Mouse (Mus musculus): ENCODE data around the gene Il1rapl2.
A peak's percentile ranks its signal among the peaks of the same experiment; 100 is the strongest.
"Not testable (repeated sequence)": the region's sequence is repeated elsewhere in the genome, so short reads cannot be mapped to it uniquely, and the experiment has no call there.

The Il1rapl2 gene

DNA sequence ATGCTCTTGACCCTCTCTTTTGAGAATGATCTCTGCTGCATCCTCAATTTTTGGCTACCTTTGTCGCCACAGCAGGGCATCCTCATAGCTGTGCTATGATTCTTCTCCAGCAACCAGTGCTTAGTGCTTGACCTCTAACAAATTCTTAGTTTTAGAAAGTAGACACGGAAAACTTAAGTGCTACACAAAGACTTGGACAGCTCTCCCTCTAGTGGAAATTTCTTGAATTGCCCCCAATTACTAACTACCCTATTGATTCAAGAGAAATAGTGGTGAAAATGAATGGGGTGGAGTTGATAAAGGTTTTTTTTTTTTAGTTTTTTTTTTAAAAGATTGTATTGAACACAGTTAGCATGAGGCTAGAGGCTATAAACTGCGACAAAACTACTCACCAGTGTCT lies 599.7 kb downstream of the Il1rapl2 start:
- peak; percentile 42 for DNase-seq (ENCODE audit: low read depth, low spot score)

DNA sequence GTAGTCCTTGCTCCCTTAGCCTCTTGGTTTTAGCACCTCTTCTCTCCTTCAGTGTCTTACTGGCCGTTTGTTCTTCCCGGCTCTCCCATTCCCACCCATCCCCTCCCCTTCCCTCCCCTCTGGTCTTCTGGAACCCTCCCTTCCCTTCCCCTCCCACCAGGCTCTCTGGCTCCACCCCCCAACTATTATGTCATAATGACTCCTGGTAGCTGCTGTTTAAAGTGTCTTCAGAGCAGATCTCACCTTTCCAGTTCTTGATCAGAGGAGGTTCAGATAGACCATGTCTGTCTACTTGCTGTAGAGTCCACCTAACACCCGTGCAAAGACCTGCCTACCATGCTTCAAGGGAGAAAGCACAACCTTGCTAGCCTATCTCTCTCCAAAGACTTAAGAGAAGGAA lies 639.1 kb downstream of the Il1rapl2 start, which contains the start of gene Tex13a:
TSS of gene Tex13a (minus strand) at position 101 of the 400 bp plus-strand sequence.
- no peak for DNase-seq (ENCODE audit: low read depth, low spot score)

DNA sequence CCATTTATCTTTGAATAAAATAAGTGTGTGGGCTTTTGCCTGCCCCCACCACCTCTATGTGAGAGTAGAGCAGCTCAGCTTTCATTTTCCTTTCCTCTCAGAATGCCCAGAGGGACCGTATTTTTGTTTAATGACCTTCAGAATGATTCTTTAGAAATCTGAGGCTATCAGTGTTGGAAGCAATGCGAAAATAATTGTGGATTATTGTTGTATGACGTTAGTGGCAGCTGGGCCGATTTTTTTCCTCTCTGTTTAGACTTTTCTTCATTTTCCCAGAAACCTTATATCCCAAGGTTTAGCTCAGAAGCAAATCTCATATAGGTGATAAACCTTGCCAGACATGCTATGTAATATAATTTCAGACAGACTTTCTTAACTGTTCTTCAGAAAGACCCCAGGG lies 664.2 kb downstream of the Il1rapl2 start:
- DNase-seq (ENCODE audit: low read depth, low spot score) = no peak

DNA sequence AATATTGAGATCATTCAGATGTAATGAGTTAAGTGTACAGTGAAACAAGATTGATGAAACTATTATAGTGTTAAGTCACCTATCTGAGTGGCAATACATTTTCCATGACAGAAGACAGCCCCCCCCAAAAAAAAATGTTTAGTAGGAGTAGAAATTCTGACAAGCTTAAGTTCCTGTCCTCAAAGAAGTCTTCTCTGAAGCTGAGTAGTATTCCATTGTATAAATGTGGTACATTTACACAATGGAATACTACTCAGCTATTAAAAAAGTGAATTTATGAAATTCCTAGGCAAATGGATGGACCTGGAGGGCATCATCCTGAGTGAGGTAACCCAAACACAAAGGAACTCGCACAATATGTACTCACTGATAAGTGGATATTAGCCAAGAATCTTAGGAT lies 778.3 kb downstream of the Il1rapl2 start:
- DNase-seq (ENCODE audit: low read depth, low spot score) = not testable (repeated sequence)

DNA sequence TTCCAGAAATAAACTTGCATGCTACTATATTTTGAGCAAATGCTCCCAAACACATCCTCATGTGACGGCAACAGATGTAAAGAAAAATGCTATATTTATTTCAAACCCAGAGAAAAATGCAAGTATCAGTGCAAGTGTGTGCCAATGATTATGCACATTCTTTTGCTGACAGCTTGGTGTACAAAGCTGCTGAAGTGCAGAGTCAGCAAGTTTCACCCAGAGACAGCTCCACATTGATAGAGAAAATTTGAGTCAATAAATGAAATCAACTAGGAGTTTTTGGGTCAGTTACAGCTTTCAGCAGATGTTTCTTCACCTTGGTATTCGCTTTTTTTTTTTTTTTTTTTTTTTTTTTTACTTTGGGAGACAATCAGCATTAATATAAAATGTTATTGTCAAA lies 863.4 kb downstream of the Il1rapl2 start:
- DNase-seq (ENCODE audit: low read depth, low spot score) = no peak

DNA sequence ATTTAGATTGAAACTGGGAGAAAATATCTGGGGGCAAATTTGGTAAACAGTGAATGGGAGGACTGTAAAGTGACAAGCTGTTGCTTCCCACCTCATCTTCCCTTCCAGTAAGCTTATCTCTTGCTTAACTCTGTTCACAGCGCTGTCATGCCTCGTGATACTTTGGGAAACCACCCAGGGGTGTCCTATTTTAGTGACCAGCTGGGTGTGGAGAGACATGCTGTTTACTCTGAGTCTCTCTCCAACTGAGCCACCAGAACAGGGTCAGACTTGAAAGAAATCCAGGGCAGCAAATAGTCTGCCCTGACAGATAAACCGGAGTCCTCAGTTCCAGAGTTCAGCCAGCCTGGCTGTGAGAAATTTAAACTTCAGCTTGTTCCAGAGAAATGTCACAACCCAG lies 867.5 kb downstream of the Il1rapl2 start:
- no peak for DNase-seq (ENCODE audit: low read depth, low spot score)

DNA sequence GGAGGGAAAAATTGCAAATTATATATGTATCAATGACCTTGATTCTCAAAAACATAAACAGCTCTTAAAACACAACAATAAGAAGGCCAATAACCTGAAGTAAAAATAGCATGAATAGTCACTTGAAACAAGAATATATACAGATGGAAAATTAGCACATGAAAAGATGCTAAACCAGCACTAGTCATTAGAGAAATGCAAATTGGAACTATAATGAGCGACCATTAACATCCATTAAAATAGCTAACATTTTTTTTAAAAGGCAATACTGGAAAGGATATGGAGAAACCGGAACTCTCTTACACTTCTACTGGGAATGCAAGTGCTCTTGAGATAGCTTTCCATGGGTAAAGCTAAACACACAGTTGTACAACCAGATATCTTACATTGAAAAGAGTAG lies 879.4 kb downstream of the Il1rapl2 start:
- DNase-seq (ENCODE audit: low read depth, low spot score) = no peak

DNA sequence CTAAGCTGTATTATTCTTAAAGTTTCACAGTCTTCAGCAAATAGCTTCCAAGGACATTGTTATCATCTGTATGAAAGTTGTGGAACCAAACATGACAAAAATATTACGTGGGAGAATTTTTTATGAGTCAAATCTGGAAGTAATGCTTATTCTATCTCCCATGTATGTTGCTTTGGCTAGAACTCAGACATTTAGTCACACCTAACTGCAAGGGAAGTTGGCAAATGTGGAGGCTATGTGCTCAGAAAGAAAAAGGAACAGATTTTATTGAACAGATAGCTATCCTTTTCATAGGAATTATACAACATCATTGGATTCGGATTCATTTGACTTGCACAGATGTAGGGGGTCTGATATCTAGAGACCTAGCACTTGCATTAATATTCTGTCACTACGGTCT lies 908.1 kb downstream of the Il1rapl2 start:
- DNase-seq (ENCODE audit: low read depth, low spot score) = no peak

DNA sequence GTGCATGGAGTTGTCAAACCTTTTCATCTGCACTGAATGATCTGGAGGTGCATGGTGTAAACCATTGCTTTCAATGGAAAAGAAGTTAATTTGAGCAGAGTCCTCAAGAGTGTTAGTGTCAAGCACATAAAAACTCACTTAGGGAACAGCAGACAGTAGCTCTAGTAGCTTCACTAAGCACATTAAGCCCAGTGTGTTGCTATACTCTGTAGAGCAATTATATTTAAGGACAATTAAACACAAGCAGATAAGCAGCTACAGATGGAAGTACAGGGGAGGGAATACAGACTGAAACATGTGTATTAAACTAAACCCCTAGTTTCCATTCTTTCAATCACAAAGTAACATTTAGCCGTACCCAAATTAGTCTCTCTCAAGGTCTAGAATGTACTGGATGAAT lies 930.1 kb downstream of the Il1rapl2 start:
- DNase-seq (ENCODE audit: low read depth, low spot score) = no peak

DNA sequence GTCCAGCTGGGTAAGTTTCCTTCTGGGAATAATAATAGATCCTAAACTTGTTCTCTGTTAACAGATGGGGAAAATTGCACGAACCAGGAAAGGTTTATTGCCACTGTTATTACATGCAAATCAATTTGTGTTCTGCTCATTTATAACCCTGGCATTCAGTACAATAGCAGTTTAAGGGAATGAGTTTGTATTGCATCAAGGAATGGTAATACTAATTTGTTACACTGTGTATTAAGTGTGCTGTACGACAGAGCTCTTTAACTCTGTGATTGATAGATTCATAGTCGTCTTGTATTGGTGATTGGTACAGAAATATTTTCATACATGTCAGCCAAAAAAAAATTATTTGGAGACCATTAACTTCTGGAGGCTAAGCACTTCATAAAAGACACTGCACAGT lies 934.6 kb downstream of the Il1rapl2 start:
- no peak for DNase-seq (ENCODE audit: low read depth, low spot score)

DNA sequence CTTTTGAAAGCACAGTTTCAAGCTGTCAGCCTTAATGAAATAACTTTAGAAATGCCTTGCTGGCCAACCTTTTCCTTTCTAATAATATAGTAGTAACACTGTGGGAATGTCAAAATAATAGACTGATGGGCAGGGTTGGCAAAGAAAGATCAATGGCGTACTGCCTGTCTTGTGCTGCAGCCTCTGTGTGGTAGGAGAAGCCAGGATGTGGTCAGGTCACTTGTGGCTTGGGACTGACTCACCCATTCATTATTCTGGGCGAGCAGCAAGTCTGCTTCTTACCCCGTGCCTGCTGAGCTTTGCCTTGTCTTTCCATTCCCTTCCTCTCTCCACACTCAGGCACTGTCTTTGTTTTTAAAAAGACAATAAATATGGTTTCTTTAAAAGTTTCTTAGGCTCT lies 1049.7 kb downstream of the Il1rapl2 start:
- DNase-seq (ENCODE audit: low read depth, low spot score) = no peak

DNA sequence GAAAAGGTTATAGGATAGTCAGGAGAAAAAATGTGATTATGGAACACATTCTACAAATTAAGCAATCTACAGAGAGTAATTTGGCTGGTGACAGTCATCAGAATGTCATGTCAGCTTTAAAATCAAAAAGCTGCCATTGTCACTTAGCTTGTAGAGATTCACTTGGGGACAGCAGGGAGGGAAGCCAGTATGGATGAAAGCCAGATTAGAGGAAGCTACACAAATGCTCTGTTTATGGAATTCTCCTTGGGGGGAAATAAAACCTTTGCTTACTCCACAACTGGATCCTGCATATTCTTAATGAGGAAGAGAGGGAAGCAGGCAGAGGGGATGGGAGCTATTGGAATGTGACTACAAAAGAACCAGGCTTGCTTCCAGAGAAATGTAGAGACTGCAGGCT lies 1054.9 kb downstream of the Il1rapl2 start:
- DNase-seq (ENCODE audit: low read depth, low spot score) = no peak

DNA sequence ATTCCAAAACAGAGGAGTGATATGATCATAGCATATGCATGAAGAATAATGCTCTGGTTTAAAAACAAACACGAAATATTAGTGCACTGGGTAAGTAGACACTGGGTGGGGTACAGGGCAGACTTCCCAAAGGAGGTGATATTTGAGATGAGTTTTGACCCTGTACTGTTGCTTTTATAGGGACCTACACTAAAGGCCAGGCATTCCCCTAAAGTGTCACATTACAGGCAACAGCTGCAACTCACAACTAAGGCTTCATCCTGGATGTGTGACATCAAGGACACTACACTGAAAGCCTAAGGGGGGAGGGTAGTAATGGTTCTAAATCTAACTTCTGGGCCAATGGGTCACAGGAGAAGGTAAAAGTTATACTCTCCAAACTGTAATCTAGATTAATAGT lies 1152.0 kb downstream of the Il1rapl2 start:
- no peak for DNase-seq (ENCODE audit: low read depth, low spot score)

DNA sequence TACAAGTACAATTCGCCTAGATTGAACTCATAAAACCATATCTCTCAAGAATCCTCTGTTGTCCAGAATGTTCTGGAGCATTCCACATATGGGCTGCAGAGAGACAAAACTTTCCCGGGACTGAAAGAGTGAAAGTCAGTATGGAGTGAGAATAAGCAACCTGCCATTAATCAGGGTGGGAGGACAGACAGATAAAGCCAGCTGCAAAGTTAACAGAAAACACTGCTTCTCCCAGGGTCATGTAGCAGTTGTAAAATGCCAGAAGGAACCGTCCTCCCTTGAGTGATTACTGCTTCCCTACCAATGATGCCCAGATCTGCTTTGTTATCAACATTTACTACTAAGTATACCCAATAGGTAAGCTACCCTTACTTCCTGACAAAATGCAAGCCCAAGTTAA lies 1230.5 kb downstream of the Il1rapl2 start:
- DNase-seq (ENCODE audit: low read depth, low spot score) = no peak

DNA sequence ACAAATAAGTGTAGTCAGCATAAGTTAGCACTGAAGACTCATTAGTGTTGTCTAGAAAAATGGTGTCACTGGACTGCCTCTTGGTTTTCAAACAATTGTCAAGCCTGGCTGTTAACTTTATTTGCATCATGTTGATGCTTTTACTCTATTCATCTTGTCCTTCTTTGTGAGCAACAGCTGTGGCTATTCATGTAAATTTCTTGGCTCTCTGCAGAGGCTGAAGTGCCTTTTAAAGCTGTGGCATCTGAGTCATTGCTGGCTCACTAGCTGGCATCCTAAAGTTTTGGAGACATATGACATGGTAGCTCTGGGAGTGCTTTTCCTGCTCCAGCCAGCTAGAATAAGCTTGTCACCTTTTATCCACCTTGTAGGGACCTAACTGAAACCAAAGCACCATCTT lies 1261.5 kb downstream of the Il1rapl2 start:
- no peak for DNase-seq (ENCODE audit: low read depth, low spot score)

DNA sequence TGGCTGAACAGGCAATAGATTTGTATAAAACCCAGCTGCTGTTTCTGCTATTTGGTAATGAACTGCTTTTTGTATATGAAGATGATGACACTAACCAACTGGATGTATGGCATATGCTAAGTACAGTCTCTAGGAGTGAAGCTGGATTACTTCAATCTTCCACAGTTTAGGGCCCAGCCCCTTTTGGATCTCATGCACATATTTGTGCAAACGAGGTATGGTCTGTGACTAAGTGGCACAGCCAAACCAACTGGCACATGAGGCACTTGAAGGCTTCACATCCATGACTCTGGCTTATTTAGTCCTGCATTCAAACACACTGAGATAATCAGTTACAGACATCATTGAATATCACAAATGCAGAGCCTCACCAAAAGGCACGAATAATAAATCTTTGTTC lies 1263.5 kb downstream of the Il1rapl2 start:
- no peak for DNase-seq (ENCODE audit: low read depth, low spot score)

DNA sequence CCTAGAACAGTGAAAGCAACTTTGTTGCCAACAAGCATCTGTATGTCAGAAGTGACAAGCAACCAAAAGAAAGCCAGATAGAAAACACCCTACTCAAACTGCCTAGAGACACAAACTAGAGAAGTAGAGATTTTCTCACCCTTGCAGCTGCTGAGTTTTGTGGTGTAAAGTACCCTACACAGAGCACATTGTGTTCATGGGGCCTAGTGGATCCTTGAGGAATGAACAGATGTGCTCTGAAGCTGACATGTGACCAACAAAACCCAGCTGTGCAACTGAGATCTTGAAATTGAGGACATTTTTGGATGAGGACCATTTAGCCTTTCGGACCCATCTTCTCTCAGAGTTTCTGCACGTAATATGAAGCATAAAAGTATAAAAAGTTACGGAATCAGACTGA lies 1268.0 kb downstream of the Il1rapl2 start:
- no peak for DNase-seq (ENCODE audit: low read depth, low spot score)
